Mouse (Mus musculus) small intestine, adult 2 months (tissue): Measurements from ENCODE around the gene Cyp1a1. TPM values are rescaled to one million over a fixed set of nuclear protein-coding genes. Genes with fewer than 3 reads are reported as not detected.

Experiments
- H3K27ac ChIP-seq: fragments of 200-500 bp; 2 replicates; pipeline ENCODE4 v1.5.1; 2012; ENCODE audit warnings: low read depth, low read length, control low read depth, inconsistent platforms; ENCODE audit not compliant: insufficient read depth
- H3K27me3 ChIP-seq: fragments of 200-500 bp; 2 replicates; pipeline ENCODE4 v1.6.1; 2012; ENCODE audit warnings: mild to moderate bottlenecking, moderate library complexity, low read length, inconsistent platforms; ENCODE audit not compliant: control insufficient read depth, insufficient read depth
- H3K36me3 ChIP-seq: fragments of 200-500 bp; 2 replicates; pipeline ENCODE4 v1.6.1; 2012; ENCODE audit warnings: mild to moderate bottlenecking, low read length, control low read depth, inconsistent platforms; ENCODE audit not compliant: control insufficient read depth, insufficient read depth
- H3K4me1 ChIP-seq: fragments of 200-500 bp; 2 replicates; pipeline ENCODE4 v1.6.1; 2012; ENCODE audit warnings: low read length, inconsistent platforms, mixed read lengths; ENCODE audit not compliant: control insufficient read depth, insufficient read depth, insufficient read length
- H3K4me3 ChIP-seq: fragments of 200-500 bp; 2 replicates; pipeline ENCODE4 v1.5.1; 2012; ENCODE audit warnings: low read depth, mild to moderate bottlenecking, control low read depth, inconsistent platforms, low read length, moderate library complexity
- CTCF ChIP-seq: fragments of 200-500 bp; IDR thresholded peaks from 2 replicates; pipeline ENCODE4 v1.5.1; 2012; ENCODE audit warnings: low read depth, mild to moderate bottlenecking, control low read depth, inconsistent platforms, low read length, moderate library complexity, mixed read lengths; ENCODE audit not compliant: insufficient replicate concordance, insufficient read length; ENCODE audit errors: extremely low read depth
- POLR2A ChIP-seq: fragments of 200-500 bp; IDR thresholded peaks from 2 replicates; pipeline ENCODE4 v1.6.1; 2012; ENCODE audit warnings: low read depth, mild to moderate bottlenecking, control low read depth, inconsistent platforms, low read length, moderate library complexity
- WGBS: fragments of 180-500 bp; shearing (Covaris S2); methylation state at CpG from one replicate; pipeline ENCODE4 v1.1.7; 2018; 5-methylcytosine and 5-hydroxymethylcytosine counted together
- polyA plus RNA-seq: library from polyadenylated mRNA; depleted of rRNA; stranded (reverse); fragments of >200 nt; gene quantifications from 2 replicates; pipeline ENCODE4 v1.2.3, GENCODE M21; 2012

The Cyp1a1 gene
- polyA plus RNA-seq, 1 experiment: 0.79 TPM

- H3K4me1 ChIP-seq: peaks cover 16% of the 10 kb centered on the region
- no peak overlapping the region for H3K4me3 ChIP-seq
- H3K27me3 ChIP-seq: no peaks in the 10 kb centered on the region
- no peak overlapping the region for H3K27ac ChIP-seq
- H3K36me3 ChIP-seq: no peaks in the 10 kb centered on the region
- WGBS: 67% methylated on average over 3 of the region's 3 CpGs
- no peak for TF ChIP-seq POLR2A
- no peak for TF ChIP-seq CTCF
These were observed 20.6 kb upstream of the Cyp1a1 start for GRCm38 (mm10) chr9:57667136-57667535.

- 63% methylated on average over 11 of the region's 11 CpGs for WGBS
- H3K4me3 ChIP-seq: no peak overlapping the region
- H3K4me1 ChIP-seq: peaks cover 16% of the 10 kb centered on the region
- no peaks in the 10 kb centered on the region for H3K36me3 ChIP-seq
- no peak for TF ChIP-seq CTCF
- no peak for TF ChIP-seq POLR2A
- no peak overlapping the region for H3K27ac ChIP-seq
- H3K27me3 ChIP-seq: no peaks in the 10 kb centered on the region
These were observed 19.9 kb upstream of the Cyp1a1 start for GRCm38 (mm10) chr9:57667817-57668216.

GRCm38 (mm10) chr9:57668277-57668676 lies 19.5 kb upstream of the Cyp1a1 start:
- no peak for TF ChIP-seq POLR2A
- H3K4me1 ChIP-seq: peaks cover 16% of the 10 kb centered on the region
- H3K36me3 ChIP-seq: no peaks in the 10 kb centered on the region
- no peak overlapping the region for H3K4me3 ChIP-seq
- WGBS: 5% methylated on average over 1 of the region's 1 CpGs
- no peak overlapping the region for H3K27ac ChIP-seq
- H3K27me3 ChIP-seq: no peaks in the 10 kb centered on the region

- Histone ChIP-seq H3K4me3 (no peak overlapping the region), H3K27me3 (no peaks in the 10 kb centered on the region), H3K4me1 (peaks cover 15% of the 10 kb centered on the region), H3K36me3 (no peaks in the 10 kb centered on the region), H3K27ac (no peak overlapping the region)
- TF ChIP-seq CTCF: no peak
- no peak for TF ChIP-seq POLR2A
- WGBS: 93% methylated on average over 3 of the region's 3 CpGs
These were observed 18.2 kb upstream of the Cyp1a1 start for GRCm38 (mm10) chr9:57669566-57669965.

GRCm38 (mm10) chr9:57671037-57671436 lies 16.7 kb upstream of the Cyp1a1 start:
- Histone ChIP-seq H3K27ac (no peak overlapping the region), H3K4me1 (peaks cover 13% of the 10 kb centered on the region), H3K27me3 (no peaks in the 10 kb centered on the region), H3K36me3 (no peaks in the 10 kb centered on the region), H3K4me3 (no peak overlapping the region)
- 91% methylated on average over 4 of the region's 4 CpGs for WGBS
- TF ChIP-seq CTCF (no peak), POLR2A (no peak)

- Histone ChIP-seq H3K4me3 (no peak overlapping the region), H3K27ac (no peak overlapping the region), H3K4me1 (peaks cover 12% of the 10 kb centered on the region), H3K36me3 (no peaks in the 10 kb centered on the region), H3K27me3 (no peaks in the 10 kb centered on the region)
- no peak for TF ChIP-seq POLR2A
- WGBS: 82% methylated on average over 5 of the region's 5 CpGs
These were observed 16.2 kb upstream of the Cyp1a1 start for GRCm38 (mm10) chr9:57671500-57671899.

- Histone ChIP-seq H3K27ac (no peak overlapping the region), H3K4me3 (no peak overlapping the region), H3K36me3 (no peaks in the 10 kb centered on the region), H3K4me1 (no peaks in the 10 kb centered on the region), H3K27me3 (no peaks in the 10 kb centered on the region)
- 80% methylated on average over 10 of the region's 10 CpGs for WGBS
- TF ChIP-seq CTCF (no peak), POLR2A (no peak)
These were observed 6.3 kb upstream of the Cyp1a1 start for GRCm38 (mm10) chr9:57681411-57681810.

GRCm38 (mm10) chr9:57683520-57683919 lies 4.2 kb upstream of the Cyp1a1 start, which contains the start of gene Cyp1a2:
Gene Cyp1a2, minus strand, starts transcription at chr9:57683703.
- Histone ChIP-seq H3K27ac (no peak within 1 kb of the TSS), H3K4me1 (no peaks in the 10 kb centered on the region), H3K27me3 (no peaks in the 10 kb centered on the region), H3K36me3 (no peaks in the 10 kb centered on the region), H3K4me3 (no peak within 1 kb of the TSS)
- 48% methylated on average over 5 of the region's 5 CpGs for WGBS
- TF ChIP-seq POLR2A: no peak
- no peak for TF ChIP-seq CTCF
